Mouse (Mus musculus) midbrain, embryonic 12.5 days (tissue): ENCODE measurements around the gene H2-Q4. TPM values are rescaled to one million over a fixed set of nuclear protein-coding genes. Genes with fewer than 3 reads are reported as not detected.
"Not testable (repeated sequence)": the region's sequence is repeated elsewhere in the genome, so short reads cannot be mapped to it uniquely, and the experiment has no call there.

Experiments
- ATAC-seq: fragments of 200-750 bp; cut with Nextera tagmentation; 2 replicates; pipeline ENCODE4 v1.8.0; 2017; ENCODE audit warnings: low read depth, moderate TSS enrichment, moderate library complexity; ENCODE audit not compliant: low FRiP score
- H3K27ac ChIP-seq: fragments of 300-500 bp; sonication (generic); replicated peaks from 2 replicates; pipeline ENCODE4 v1.5.1; 2016; ENCODE audit warnings: mild to moderate bottlenecking
- H3K27me3 ChIP-seq: fragments of 300-500 bp; sonication (generic); 2 replicates; pipeline ENCODE4 v1.6.1; 2016; ENCODE audit warnings: mild to moderate bottlenecking
- H3K36me3 ChIP-seq: fragments of 300-500 bp; sonication (generic); 2 replicates; pipeline ENCODE4 v1.6.1; 2016
- H3K4me1 ChIP-seq: fragments of 300-500 bp; sonication (generic); 2 replicates; pipeline ENCODE4 v1.6.1; 2016
- H3K4me2 ChIP-seq: fragments of 300-500 bp; sonication (generic); replicated peaks from 2 replicates; pipeline ENCODE4 v1.6.1; 2016; ENCODE audit warnings: mild to moderate bottlenecking, moderate library complexity
- H3K4me3 ChIP-seq: fragments of 300-500 bp; sonication (generic); 2 replicates; pipeline ENCODE4 v1.5.1; 2016; ENCODE audit warnings: mild to moderate bottlenecking
- H3K9ac ChIP-seq: fragments of 300-500 bp; sonication (generic); replicated peaks from 2 replicates; pipeline ENCODE4 v1.6.1; 2016; ENCODE audit warnings: mild to moderate bottlenecking, moderate library complexity
- H3K9me3 ChIP-seq: fragments of 300-500 bp; sonication (generic); 2 replicates; pipeline ENCODE4 v1.6.1; 2016; ENCODE audit warnings: mild to moderate bottlenecking
- WGBS: fragments of 180-500 bp; shearing (Covaris S2); methylation state at CpG from one replicate; pipeline ENCODE4 v1.1.7; 2016; 5-methylcytosine and 5-hydroxymethylcytosine counted together
- polyA plus RNA-seq: library from polyadenylated mRNA; unstranded; fragments of >200 nt; fragmentation: Nextera tagmentation; extraction: Ambion mirVana; gene quantifications from 2 replicates; pipeline ENCODE4 v1.2.1, GENCODE M21; 2016

H2-Q4 gene
- polyA plus RNA-seq, 1 experiment from 2014 or later = 1.9 TPM

- H3K4me3 ChIP-seq, H3K27ac ChIP-seq, H3K9me3 ChIP-seq, ATAC-seq, H3K9ac ChIP-seq, H3K4me2 ChIP-seq, H3K36me3 ChIP-seq, H3K4me1 ChIP-seq: not testable (repeated sequence)
- H3K27me3 ChIP-seq = peaks cover 37% of the 10 kb centered on the region
- 88% methylated on average over 5 of the region's 5 CpGs for WGBS
Measured at GRCm38 (mm10) chr17:35422360-35422759, 42.9 kb downstream of the H2-Q4 start.

- not testable (repeated sequence) for H3K9ac ChIP-seq, H3K9me3 ChIP-seq, H3K4me2 ChIP-seq, ATAC-seq, H3K36me3 ChIP-seq, H3K4me3 ChIP-seq, H3K4me1 ChIP-seq, H3K27ac ChIP-seq
- H3K27me3 ChIP-seq = peaks cover 41% of the 10 kb centered on the region
- WGBS = 77% methylated on average over 3 of the region's 3 CpGs
Measured at GRCm38 (mm10) chr17:35423131-35423810, 43.9 kb downstream of the H2-Q4 start.

- H3K27me3 ChIP-seq = peaks cover 42% of the 10 kb centered on the region
- H3K9me3 ChIP-seq, H3K4me2 ChIP-seq, H3K4me1 ChIP-seq, H3K9ac ChIP-seq, H3K36me3 ChIP-seq, ATAC-seq, H3K27ac ChIP-seq, H3K4me3 ChIP-seq: not testable (repeated sequence)
- WGBS = 84% methylated on average over 3 of the region's 3 CpGs
Measured at GRCm38 (mm10) chr17:35424106-35424505, 44.7 kb downstream of the H2-Q4 start.

DNA sequence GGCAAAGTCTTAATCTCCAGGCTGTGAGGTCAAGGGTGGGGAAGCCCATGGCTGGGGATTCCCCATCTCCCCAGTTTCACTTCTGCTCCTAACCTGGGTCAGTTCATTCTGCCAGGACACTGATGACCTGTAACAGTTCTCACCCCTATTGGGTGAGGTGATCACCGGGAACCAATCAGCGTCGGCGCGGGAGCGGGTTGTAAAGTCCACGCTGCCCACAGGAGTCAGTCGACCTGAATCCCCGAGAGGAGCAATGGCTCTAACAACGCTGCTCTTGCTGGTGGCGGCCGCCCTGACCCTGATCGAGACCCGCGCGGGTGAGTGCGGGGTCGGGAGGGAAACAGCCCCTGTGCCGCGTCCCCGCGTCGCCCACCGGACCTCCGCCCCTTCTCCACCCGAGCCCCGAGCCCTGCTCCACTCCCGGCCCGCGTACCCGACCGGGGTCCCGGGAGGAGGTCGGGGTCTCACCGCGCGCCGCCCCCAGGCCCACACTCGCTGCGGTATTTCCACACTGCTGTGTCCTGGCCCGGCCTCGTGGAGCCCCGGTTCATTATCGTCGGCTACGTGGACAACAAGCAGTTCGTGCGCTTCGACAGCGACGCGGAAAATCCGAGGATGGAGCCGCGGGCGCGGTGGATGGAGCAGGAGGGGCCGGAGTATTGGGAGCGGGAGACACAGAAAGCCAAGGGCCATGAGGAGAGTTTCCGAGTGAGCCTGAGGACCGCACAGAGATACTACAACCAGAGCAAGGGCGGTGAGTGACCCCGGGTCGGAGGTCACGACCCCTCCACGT, 45.4 kb downstream of the H2-Q4 start, which contains the start of gene H2-Q6:
H2-Q6 (plus strand) TSS at position 227 of the 793 bp plus-strand sequence.
- Histone ChIP-seq H3K4me2 (peak within 1 kb of the TSS; percentile 65), H3K4me3 (peak within 1 kb of the TSS; percentile 41), H3K9ac (peak within 1 kb of the TSS; percentile 39), H3K27me3 (peaks cover 42% of the 10 kb centered on the region)
- not testable (repeated sequence) for H3K36me3 ChIP-seq, H3K9me3 ChIP-seq, H3K27ac ChIP-seq, H3K4me1 ChIP-seq
- peak; percentile 68 for ATAC-seq
- 3% methylated on average over 58 of the region's 66 CpGs for WGBS

GRCm38 (mm10) chr17:35425474-35425873, 46.1 kb downstream of the H2-Q4 start:
- not testable (repeated sequence) for H3K4me1 ChIP-seq, H3K36me3 ChIP-seq, H3K9ac ChIP-seq, H3K9me3 ChIP-seq, H3K27ac ChIP-seq
- peak; percentile 44; the same call in 1 of the 2 replicates for ATAC-seq
- H3K4me3 ChIP-seq = peak overlapping the region; percentile 41
- WGBS = 12% methylated on average over 28 of the region's 28 CpGs
- peaks cover 42% of the 10 kb centered on the region for H3K27me3 ChIP-seq
- H3K4me2 ChIP-seq = peak overlapping the region; percentile 65

GRCm38 (mm10) chr17:35428883-35429282, 49.5 kb downstream of the H2-Q4 start:
- H3K27me3 ChIP-seq = peaks cover 30% of the 10 kb centered on the region
- not testable (repeated sequence) for H3K9me3 ChIP-seq, H3K4me3 ChIP-seq, H3K9ac ChIP-seq, H3K4me1 ChIP-seq, ATAC-seq, H3K36me3 ChIP-seq, H3K4me2 ChIP-seq, H3K27ac ChIP-seq
- 86% methylated on average over 6 of the region's 6 CpGs for WGBS

GRCm38 (mm10) chr17:35430671-35431070, 51.3 kb downstream of the H2-Q4 start:
- peaks cover 16% of the 10 kb centered on the region for H3K27me3 ChIP-seq
- H3K9me3 ChIP-seq, ATAC-seq, H3K27ac ChIP-seq, H3K36me3 ChIP-seq, H3K4me3 ChIP-seq, H3K4me2 ChIP-seq, H3K9ac ChIP-seq, H3K4me1 ChIP-seq: not testable (repeated sequence)
- WGBS = 85% methylated on average over 6 of the region's 6 CpGs

- ATAC-seq, H3K9ac ChIP-seq, H3K4me3 ChIP-seq, H3K27me3 ChIP-seq, H3K27ac ChIP-seq, H3K4me1 ChIP-seq, H3K4me2 ChIP-seq, H3K9me3 ChIP-seq, H3K36me3 ChIP-seq: not testable (repeated sequence)
- 87% methylated on average over 3 of the region's 3 CpGs for WGBS
Measured at GRCm38 (mm10) chr17:35432167-35432566, 52.8 kb downstream of the H2-Q4 start.

- not testable (repeated sequence) for H3K4me2 ChIP-seq, H3K4me1 ChIP-seq, H3K9ac ChIP-seq, ATAC-seq, H3K27ac ChIP-seq, H3K9me3 ChIP-seq, H3K36me3 ChIP-seq, H3K4me3 ChIP-seq
- 9% methylated on average over 8 of the region's 8 CpGs for WGBS
- H3K27me3 ChIP-seq = peaks cover 18% of the 10 kb centered on the region
Measured at GRCm38 (mm10) chr17:35434836-35435235, 55.4 kb downstream of the H2-Q4 start.

Other genes starting within 250 kb of the H2-Q4 start
- gene Apom, start 247.6 kb upstream of the H2-Q4 start, polyA plus RNA-seq = 0.65 and 1.5 TPM in 2 replicates
- gene Bag6, start 244.4 kb upstream of the H2-Q4 start, polyA plus RNA-seq = 84.0 and 95.3 TPM in 2 replicates
- gene Prrc2a, start 214.7 kb upstream of the H2-Q4 start, polyA plus RNA-seq = 236 and 239 TPM in 2 replicates
- 7.7 and 8.2 TPM in 2 replicates for gene Aif1, start 203.5 kb upstream of the H2-Q4 start, polyA plus RNA-seq
- gene Lst1, start 191.2 kb upstream of the H2-Q4 start, polyA plus RNA-seq = 4.7 and 9.9 TPM in 2 replicates
- gene Ltb, start 185.2 kb upstream of the H2-Q4 start, polyA plus RNA-seq = 0.48 and 0.62 TPM in 2 replicates
- gene Tnf, start 177.6 kb upstream of the H2-Q4 start, polyA plus RNA-seq = not detected in 2 replicates
- gene Lta, start 174.3 kb upstream of the H2-Q4 start, polyA plus RNA-seq = not detected in 2 replicates
- 0.38 TPM in 1 of 2 replicates, not detected in the other for gene Gm16181, start 158.8 kb upstream of the H2-Q4 start, polyA plus RNA-seq
- gene Atp6v1g2, start 146.0 kb upstream of the H2-Q4 start, polyA plus RNA-seq = 18.8 and 19.6 TPM in 2 replicates
- gene Nfkbil1, start 143.8 kb upstream of the H2-Q4 start, polyA plus RNA-seq = 10.9 and 11.4 TPM in 2 replicates
- 565 and 579 TPM in 2 replicates for gene Ddx39b, start 137.9 kb upstream of the H2-Q4 start, polyA plus RNA-seq
- 45.5 and 47.8 TPM in 2 replicates for gene H2-D1, start 116.9 kb upstream of the H2-Q4 start, polyA plus RNA-seq
- 0.08 and 0.17 TPM in 2 replicates for gene H2-Q1, start 59.2 kb upstream of the H2-Q4 start, polyA plus RNA-seq
- 0.15 and 0.20 TPM in 2 replicates for gene H2-Q2, start 37.4 kb upstream of the H2-Q4 start, polyA plus RNA-seq
- 0.09 and 0.27 TPM in 2 replicates for gene H2-Q6, start 45.2 kb downstream of the H2-Q4 start, polyA plus RNA-seq
- 6.0 and 6.4 TPM in 2 replicates for gene H2-Q7, start 59.5 kb downstream of the H2-Q4 start, polyA plus RNA-seq
- 0.09 and 0.10 TPM in 2 replicates for gene H2-Q10, start 90.5 kb downstream of the H2-Q4 start, polyA plus RNA-seq
- gene Pou5f1, start 126.4 kb downstream of the H2-Q4 start, polyA plus RNA-seq = not detected in 2 replicates
- 41.2 and 52.6 TPM in 2 replicates for gene Tcf19, start 137.2 kb downstream of the H2-Q4 start, polyA plus RNA-seq
- 16.0 and 18.5 TPM in 2 replicates for gene Cchcr1, start 137.5 kb downstream of the H2-Q4 start, polyA plus RNA-seq
- gene Psors1c2, start 153.6 kb downstream of the H2-Q4 start, polyA plus RNA-seq = 1.0 and 1.5 TPM in 2 replicates
- 0.06 TPM in 1 of 2 replicates, not detected in the other for gene Cdsn, start 172.5 kb downstream of the H2-Q4 start, polyA plus RNA-seq
- gene 2300002M23Rik, start 187.8 kb downstream of the H2-Q4 start, polyA plus RNA-seq = not detected in 2 replicates
- gene Sfta2, start 221.9 kb downstream of the H2-Q4 start, polyA plus RNA-seq = not detected in 2 replicates
- gene Gm9573, start 247.0 kb downstream of the H2-Q4 start, polyA plus RNA-seq = not detected in 2 replicates